Mouse (Mus musculus): ENCODE results near the gene Srgap2.
A peak's percentile ranks its signal among the peaks of the same experiment; 100 is the strongest.
"Not testable (repeated sequence)": the region's sequence is repeated elsewhere in the genome, so short reads cannot be mapped to it uniquely, and the experiment has no call there.

Srgap2 gene

GRCm38 (mm10) chr1:131290648-131291047, 236.5 kb downstream of the Srgap2 start:
- no peak for DNase-seq (ENCODE audit: low read depth, low spot score)

DNA sequence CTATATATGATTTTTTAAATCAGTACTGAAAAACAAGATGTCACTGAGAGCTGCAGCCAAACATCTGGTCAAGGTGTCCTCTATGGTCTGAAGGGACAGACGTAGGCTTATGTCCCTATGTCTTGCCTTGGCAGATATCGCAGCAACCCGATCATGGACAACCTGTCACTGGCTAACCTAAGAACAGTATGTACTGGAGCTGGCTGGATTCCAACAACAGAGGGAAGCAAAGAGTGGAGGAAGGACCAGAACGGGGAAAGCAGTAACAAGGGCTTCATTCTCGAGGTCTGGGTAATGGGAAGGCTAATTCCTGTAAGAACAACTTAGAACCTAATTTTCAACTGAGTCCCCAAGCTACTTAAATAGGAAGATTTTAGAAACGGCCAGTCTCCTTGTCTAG, 238.2 kb downstream of the Srgap2 start:
- peak; percentile 45 for DNase-seq (ENCODE audit: low read depth, low spot score)

GRCm38 (mm10) chr1:131287267-131287666, 239.9 kb downstream of the Srgap2 start:
- DNase-seq (ENCODE audit: low read depth, low spot score): no peak

DNA sequence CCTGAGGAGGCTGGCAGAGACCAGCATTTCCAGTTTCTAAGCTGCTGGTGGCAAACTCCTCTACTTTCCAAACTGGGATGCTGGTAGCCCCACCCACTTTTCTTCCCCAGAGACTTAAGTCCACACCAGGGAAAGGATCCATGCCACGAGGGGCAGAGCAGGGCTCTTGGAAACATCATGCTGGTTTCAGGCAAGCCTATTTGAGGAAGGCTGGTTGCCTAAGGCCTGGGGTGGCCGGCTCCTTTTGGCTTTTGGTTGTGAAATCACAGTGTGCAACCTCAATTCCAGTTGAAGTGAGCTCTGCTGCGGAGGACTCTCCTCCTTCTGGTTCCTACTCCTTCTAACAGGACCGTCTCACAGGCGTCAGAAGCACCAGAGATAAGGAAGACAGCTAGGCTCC, 240.3 kb downstream of the Srgap2 start:
- no peak for DNase-seq (ENCODE audit: low read depth, low spot score)

DNA sequence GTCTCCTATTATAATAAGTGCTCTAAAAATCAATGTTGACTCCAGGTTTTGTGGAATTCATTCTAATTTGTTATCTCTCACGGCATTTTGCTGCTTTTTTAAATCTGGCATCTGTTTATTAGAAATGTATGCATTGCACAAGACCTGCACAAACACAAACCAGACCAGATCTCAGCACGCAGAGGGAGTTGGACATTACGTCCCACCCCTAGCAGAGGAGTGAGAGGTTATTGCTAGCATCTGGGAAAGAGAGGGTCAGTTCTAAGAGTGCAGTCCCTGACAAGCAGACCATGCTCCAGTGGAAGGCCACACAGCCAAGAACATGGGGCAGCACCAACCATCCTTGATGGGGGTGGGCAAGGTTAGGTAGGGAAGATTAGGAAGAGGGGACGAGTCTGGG, 242.5 kb downstream of the Srgap2 start:
- no peak for DNase-seq (ENCODE audit: low read depth, low spot score)

- no peak for DNase-seq (ENCODE audit: low read depth, low spot score)
These were observed 243.0 kb downstream of the Srgap2 start for GRCm38 (mm10) chr1:131284167-131284566.

DNA sequence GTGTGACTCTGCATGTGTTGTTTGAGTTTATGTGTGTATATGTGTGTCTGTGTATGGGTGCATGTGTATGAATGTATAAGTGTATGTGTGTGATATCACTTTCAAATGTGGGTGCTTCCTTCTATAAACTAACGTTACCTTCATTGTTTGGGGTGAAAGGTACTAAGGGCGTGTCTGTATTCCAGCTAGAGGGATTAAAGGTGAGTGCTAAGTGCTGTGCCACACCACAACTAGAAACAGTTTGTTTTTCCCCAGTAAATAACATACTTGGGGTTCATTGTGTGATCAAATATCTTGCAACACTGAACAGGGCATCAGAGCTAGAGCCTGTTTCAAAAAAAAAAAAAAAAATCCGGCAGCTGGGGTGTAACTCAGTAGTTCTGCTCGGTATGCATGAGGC, 245.4 kb downstream of the Srgap2 start:
- DNase-seq (ENCODE audit: low read depth, low spot score): no peak

DNA sequence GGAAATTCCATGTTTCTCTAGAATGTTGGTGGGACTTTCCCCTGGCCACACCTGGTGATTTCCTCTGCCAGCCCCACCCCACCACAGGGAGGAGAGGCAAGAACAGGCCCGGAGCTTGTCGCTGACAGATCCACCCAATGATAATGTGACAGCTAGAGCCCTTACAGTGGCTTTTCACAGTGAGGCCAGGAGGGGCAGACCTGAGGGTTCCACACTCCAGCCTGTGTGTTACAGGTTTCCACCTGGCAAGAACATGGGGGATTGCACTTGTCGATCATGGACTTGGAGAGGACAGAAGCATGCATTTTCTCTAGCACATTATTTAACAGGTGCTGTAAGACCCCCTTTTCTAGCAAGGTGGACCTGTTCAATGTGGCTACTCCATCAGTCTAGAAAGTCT, 246.9 kb downstream of the Srgap2 start:
- no peak for DNase-seq (ENCODE audit: low read depth, low spot score)

DNA sequence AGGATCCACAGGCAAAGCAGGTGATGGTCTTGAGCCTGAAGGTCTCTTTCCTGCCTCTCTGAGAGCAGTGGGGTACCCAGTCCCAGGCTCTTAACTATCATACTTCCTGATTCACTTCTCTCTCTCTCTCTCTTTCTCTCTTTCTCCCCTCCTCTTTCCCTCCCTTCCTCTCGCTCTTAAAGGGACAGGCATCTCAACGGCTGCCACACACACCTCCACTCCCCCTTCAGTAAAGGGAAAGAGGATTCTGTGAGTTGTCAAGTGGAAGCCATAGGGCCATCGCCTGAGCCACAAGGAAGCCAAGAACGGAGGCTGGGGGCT, 247.7 kb downstream of the Srgap2 start, which contains the start of gene Ikbke:
Gene Ikbke, minus strand, starts transcription at position 151 of the 321 bp plus-strand sequence.
- no peak for DNase-seq (ENCODE audit: low read depth, low spot score)

DNA sequence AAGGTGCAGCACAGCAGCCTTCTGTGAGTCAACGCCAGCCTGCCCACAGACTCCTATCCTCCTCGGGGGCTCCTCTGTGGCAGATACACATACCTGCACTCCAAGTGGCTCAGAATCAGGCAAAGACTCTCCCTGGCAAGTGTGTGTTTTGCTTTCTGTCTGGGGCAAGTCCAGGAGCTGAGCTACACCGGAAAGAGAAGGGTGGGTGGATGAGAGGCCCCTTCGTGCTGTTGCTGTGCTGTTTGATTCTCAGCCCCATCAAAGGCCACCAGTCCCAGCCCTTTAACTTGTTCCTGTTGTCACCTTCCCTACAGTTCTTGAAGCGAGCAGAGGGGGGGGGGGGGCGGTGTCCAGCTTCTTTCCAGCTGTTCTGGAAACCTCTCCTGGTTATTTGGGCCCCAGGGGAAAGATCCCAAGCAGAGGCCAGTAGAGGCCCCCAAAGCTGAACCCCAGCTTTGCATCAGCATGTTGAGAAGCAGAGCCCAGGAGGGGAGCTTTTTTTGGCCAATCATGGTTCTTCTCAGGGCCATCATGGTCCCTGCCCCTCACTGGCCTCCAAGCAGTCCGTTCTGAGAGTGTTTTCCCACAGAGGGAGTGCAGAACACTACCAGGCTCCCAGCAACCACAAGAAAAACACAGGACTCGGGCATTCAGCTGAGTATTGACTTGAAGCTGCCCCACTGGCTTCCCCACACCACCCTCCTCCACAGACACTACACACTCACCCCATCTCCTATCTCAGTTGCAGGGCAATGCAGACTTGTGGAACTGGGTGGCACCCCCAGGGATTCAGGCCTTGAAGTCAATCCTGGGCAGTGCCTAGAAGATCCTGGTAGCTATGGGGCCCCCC, 248.3 kb downstream of the Srgap2 start:
- DNase-seq (ENCODE audit: low read depth, low spot score): no peak

DNA sequence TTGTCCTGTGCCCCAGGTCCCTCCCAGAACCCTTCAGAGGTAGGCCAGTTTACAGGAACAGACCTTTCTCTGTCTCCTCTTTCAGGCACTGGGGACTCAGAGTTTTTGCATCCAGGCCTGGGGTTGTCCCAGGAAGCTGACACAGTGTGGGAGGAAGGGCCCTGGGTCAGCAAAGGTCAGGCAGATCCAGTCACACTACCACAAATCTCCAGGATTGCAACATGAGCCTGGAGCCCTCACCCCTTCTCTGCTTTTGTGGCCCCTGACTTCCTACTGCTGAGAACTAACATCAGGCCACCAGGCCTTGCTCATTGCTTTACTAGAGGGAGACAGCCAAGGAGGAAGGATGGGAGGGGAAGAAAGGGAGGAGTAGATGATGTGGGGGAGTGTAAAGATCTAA, 250.3 kb downstream of the Srgap2 start:
- DNase-seq (ENCODE audit: low read depth, low spot score): no peak

GRCm38 (mm10) chr1:131275577-131275976, 251.6 kb downstream of the Srgap2 start:
- DNase-seq (ENCODE audit: low read depth, low spot score): no peak

DNA sequence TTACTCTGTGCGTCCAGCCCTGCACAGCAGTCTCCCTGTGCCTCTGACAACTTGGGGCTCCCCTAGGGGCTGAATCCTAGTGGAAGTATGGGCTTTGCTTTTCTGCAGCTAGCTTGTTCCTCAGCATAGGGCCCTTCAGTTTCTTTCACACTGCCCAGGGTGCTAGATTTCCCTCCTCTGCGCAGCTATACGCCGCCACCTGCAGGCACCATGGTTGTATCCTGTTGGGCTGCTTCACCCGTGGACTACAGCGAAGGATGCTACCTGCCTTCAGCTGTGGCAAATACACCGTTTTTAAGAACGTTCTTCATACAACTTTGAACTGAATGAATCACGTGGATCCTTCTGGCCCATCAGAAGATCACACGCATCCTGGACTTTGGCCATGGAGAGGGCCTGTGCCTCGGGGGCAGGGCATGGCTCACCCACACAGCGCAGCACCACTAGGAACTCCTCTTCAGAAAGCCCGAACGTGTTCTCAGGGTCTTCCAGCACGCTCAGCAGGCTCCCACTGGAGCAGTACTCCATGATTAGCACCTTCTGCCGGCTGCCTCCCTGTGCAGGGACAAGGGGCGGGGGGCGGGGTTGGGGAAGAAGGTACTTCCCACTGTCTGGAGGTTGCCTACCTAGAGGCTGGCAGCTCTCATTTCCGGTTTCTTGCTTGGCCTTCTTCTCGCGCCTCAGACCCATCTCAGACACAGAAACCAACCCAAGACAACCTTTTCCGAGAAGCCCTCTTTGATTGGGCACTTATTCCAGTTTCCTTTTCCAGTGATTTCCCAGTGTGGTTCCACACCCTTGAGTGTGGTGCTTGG, 252.2 kb downstream of the Srgap2 start:
- no peak for DNase-seq (ENCODE audit: low read depth, low spot score)

DNA sequence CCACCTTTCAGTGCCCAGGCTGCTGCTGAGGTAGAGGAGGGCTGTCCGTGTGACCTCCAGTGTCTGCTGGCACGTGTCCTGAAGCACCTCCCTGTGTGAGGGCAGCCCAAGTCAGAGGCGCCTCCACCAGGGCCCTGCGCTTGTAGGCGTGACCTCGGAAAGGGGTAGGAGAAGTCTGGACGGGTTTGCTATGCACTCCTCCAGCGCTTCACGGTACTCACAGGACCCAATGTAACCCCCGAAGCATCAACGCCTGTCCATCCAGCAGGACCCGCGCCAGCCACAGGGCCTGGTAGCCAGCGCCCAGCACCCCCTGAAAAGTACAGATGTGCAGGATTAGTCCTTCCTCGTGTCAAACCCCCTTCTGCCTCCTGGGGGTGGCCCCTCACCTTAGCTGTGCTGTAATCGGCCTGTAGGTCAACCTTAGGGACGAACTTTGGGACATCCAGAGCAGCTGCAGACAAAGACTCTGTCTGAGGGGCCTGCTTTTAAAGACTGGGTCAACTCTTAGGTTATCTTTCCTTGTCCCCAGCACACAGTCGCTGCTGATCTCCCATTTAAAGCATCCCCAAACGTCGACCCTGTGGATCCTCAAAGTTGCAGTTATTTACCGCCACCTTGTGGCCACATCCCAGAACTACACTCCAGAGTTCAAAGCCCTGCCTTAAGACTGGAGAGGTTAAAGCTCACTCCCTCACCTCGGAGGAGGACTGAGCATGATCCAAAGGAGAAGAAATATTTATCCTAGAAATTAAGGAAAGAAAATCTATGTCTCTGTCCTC, 257.2 kb downstream of the Srgap2 start:
- peak; percentile 47 for DNase-seq (ENCODE audit: low read depth, low spot score)

- DNase-seq (ENCODE audit: low read depth, low spot score): no peak
These were observed 258.4 kb downstream of the Srgap2 start for GRCm38 (mm10) chr1:131268776-131269175.

DNA sequence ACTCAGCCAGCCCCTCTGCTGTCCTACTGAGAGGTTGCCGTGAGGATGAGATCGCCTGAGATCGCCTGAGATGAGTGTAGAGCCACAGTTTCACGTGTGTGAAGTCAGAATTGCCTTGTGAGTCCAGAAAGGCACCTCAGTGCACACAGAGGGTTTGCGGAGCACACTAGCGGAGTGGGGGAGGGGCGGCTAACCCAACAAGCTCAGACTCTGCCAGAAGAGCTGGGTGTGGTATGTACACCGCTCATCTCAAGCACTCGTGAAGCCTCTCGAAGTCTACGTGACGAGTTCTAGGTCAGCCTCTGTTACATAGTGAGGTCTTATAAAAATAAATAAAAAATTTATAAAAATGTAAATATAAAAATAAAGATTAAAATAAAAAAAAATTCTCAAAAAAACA, 263.2 kb downstream of the Srgap2 start:
- DNase-seq (ENCODE audit: low read depth, low spot score): no peak

GRCm38 (mm10) chr1:131260309-131260656, 266.9 kb downstream of the Srgap2 start:
- DNase-seq (ENCODE audit: low read depth, low spot score): no peak

DNA sequence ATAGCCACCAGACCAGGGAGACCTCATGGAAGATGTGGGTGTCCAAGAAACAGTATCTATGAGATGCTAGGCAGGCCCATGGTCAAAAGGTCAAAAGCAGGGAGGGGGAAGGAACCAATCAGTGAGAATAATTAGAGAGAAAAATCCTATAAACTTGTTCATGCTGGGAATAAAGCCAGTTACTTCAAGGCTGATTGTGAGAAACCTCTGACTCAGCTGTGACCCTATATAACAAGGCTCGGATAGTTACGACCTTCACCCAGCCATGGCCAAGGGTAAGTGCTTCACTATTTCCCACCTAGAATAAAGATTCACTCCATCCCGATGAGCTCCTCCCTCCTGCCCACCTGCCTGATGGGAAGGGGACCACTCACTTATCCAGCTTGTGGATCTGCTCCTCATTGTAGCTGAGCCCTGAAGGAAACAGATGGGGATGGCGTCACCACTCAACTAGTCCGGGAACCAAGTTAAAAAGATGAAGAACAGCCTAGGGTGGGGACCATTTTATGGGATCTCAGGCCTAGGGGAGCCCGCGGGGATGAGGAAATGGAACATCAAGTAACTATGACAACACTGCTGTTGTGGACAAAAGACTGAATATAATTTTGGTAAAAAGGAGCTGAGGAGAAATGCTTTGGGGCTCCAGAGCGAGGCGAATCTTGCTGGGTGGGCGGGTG, 267.4 kb downstream of the Srgap2 start:
- DNase-seq (ENCODE audit: low read depth, low spot score): no peak

GRCm38 (mm10) chr1:131257288-131257687, 269.9 kb downstream of the Srgap2 start:
- no peak for DNase-seq (ENCODE audit: low read depth, low spot score)

DNA sequence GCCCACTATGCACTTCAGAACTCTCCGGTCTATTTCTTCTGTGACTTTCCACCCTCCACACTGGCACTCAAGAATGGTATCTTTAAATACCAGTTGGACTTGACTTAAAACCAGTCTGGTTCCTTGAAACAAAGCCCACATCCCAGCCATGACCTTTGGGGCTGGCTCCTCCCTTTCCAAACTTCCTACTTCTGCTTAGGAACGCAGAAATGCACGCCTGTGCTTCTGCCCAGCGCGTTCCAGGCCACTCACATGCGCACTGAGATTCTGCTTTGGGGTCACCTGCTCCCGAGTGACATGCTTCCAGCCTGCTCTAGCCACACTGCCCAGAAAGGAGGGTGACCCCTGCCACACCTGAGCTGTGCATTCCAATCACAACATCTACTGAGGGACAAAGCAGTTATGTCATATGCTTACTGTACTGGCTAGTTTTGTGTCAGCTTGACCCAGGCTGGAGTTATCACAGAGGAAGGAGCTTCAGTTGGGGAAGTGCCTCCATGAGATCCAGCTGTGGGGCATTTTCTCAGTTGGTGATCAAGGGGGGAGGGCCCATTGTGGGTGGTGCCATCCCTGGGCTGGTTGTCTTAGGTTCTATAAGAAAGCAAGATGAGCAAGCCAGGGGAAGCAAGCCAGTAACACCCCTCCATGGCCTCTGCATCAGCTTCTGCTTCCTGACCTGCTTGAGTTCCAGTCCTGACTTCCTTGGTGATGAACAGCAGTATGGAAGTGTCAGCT, 274.5 kb downstream of the Srgap2 start:
- DNase-seq (ENCODE audit: low read depth, low spot score): not testable (repeated sequence)

All from skeletal muscle tissue, adult 2 months (tissue).